Mouse (Mus musculus) adrenal gland, postnatal 10 days (tissue): ENCODE measurements at regions not wholly inside any gene's neighbourhood (a gene's known extent, or its start where the extent isn't known, plus 50 kb on each side); places are given as distances from the start of the nearest gene placed in this dataset.

Experiments used
- DNase-seq: peaks from one replicate; pipeline ENCODE4 v3.0.0; 2021; ENCODE audit warnings: mixed read lengths

- no peak for DNase-seq
Measured at GRCm38 (mm10) chr14:9191664-9192063, 525.6 kb upstream of the 4930452B06Rik start.

DNA sequence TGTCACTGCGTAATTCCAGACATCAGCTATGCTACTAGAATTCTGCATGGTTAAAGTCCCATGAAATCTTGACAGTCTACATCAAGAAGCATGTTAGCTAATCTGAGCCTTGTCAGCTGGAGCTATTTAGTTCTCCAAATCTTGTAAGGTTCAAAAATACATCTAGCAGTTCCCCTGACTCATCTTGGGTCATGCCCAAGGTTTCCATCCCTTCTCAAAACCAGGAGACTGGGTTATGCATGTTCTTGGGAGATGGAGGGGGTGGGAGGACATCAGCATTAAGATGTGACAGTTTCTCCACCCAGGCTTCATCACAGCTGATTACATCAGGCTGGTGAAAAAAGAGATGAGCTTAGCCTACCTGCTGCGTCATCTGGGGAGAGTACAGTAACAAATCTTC lies 495.3 kb upstream of the 4930452B06Rik start:
- no peak for DNase-seq

- DNase-seq: no peak
Measured at GRCm38 (mm10) chr14:9157941-9158340, 491.9 kb upstream of the 4930452B06Rik start.

GRCm38 (mm10) chr14:9150841-9151240 lies 484.8 kb upstream of the 4930452B06Rik start:
- DNase-seq: no peak

GRCm38 (mm10) chr14:9146595-9147219 lies 480.7 kb upstream of the 4930452B06Rik start:
- DNase-seq: no peak

DNA sequence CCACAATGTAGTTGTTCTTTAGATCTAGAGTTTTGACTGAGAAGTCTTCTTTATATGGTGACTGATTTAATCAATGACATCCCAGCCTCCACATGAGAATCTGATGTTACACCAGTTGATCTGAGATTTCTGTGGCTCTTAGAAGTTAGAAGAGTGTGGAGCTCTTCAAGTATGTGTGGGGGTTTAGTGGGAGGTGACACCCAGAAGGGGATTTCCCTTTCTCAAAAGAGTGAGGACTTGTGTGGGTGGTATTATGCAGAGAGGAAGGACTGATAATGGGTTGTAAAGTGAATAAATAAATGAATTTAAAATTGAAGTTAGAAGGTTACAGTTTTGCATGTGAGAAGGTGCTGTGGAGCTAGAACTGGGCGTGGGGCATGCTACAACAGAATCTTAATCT lies 439.7 kb upstream of the 4930452B06Rik start:
- no peak for DNase-seq

GRCm38 (mm10) chr14:9089625-9090326 lies 423.7 kb upstream of the 4930452B06Rik start:
- peak; percentile 2 for DNase-seq

- DNase-seq: no peak
Measured at GRCm38 (mm10) chr14:9087103-9087502, 421.1 kb upstream of the 4930452B06Rik start.

GRCm38 (mm10) chr14:9079632-9080031 lies 413.6 kb upstream of the 4930452B06Rik start:
- DNase-seq: no peak

DNA sequence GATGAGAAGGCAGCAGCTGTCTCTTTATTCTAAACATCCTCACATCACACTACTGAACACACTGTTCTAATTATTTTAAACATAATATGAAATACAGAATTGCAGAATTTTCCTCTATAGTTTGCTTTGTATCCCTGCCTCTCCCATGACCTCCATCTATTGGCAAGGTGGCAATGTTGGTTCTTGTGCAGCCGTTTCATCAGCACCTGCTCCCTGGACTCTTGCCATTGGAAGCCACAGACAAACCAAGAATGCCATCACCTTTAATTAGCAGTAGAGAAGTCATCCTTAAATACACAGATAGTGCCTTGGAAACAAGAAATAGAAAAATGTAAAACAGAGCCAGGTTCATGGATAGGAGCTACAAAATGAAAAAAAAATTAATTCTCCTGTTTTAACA lies 413.0 kb upstream of the 4930452B06Rik start:
- DNase-seq: no peak

DNA sequence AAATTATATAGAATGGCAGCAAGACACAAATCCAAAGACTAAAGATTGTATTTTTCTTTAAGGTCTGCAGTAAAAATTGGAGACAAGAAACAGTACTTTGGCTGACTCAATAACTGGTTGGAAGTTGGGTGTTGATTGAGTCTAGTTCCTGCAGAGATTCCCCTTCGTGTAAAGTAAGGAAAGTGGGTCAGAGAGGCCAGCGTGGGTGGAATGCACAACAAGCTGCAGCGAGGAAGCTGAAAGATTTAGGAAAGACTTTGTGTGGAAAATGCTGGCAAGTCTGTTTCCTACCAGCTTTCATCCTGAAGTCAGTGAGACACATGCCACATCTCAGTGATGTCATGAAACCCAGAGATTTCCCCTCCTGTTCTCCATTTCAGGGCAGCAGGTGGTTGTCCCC lies 405.1 kb upstream of the 4930452B06Rik start:
- no peak for DNase-seq

- no peak for DNase-seq
Measured at GRCm38 (mm10) chr14:9060058-9060457, 394.0 kb upstream of the 4930452B06Rik start.

GRCm38 (mm10) chr14:9028811-9029210 lies 362.8 kb upstream of the 4930452B06Rik start:
- DNase-seq: peak; percentile 2

GRCm38 (mm10) chr14:9015826-9016225 lies 349.8 kb upstream of the 4930452B06Rik start:
- no peak for DNase-seq

DNA sequence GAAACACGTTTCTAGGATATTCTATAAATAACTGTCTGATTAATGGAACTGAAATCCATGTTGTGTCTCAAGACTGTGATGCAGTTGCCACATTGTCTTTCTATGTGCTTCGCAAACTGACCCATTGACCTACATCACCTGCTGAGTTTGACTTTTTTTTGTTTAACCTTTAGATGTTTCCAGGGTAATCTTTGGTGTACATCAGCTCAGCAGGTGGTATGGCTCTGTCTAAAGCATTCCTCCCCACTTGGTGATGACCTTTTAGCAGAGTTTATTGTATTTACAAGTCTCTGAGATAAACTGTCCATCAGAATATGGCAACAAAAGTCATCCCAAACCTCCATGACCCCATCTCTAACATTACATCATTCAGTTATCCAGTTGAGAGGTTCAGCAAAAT lies 337.0 kb upstream of the 4930452B06Rik start:
- no peak for DNase-seq

DNA sequence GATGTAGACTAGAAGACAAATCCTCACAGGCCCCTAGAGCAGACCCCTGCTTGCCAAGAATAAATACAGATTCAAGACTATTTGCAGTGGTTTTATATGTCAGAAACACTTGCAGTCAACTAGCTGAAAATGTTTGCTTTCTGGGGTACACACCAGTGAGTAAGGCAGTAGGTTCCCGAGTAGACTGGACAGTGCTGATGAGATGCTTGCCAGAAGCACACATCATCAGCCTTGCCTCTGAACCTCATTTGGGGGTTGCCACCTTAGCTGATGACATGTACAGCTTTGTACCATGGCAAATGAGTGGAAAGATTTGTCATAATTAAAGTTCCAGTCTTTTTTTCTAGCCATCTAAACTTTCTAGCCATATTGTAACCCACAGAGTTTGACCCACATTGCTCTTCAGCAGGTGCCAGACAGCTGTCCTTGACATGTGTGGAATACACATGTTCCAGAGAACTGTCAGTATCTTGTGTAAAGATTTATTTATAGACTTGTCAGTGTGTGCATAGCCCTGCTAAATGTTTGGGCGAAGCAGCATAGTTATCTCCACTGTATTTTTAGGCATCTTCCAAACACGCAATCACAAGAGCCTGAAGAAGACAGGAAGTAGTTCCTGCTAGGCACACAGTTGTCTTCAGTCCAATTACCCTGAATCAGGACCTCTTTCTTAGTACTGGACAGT lies 334.5 kb upstream of the 4930452B06Rik start:
- DNase-seq: no peak

GRCm38 (mm10) chr14:8999815-9000214 lies 333.8 kb upstream of the 4930452B06Rik start:
- DNase-seq: no peak

GRCm38 (mm10) chr14:8993421-8993820 lies 327.4 kb upstream of the 4930452B06Rik start:
- DNase-seq: no peak

- DNase-seq: no peak
Measured at GRCm38 (mm10) chr14:8985086-8985793, 319.2 kb upstream of the 4930452B06Rik start.

- no peak for DNase-seq
Measured at GRCm38 (mm10) chr14:8961554-8961953, 295.5 kb upstream of the 4930452B06Rik start.

GRCm38 (mm10) chr14:8952853-8953397 lies 286.9 kb upstream of the 4930452B06Rik start:
- DNase-seq: no peak

DNA sequence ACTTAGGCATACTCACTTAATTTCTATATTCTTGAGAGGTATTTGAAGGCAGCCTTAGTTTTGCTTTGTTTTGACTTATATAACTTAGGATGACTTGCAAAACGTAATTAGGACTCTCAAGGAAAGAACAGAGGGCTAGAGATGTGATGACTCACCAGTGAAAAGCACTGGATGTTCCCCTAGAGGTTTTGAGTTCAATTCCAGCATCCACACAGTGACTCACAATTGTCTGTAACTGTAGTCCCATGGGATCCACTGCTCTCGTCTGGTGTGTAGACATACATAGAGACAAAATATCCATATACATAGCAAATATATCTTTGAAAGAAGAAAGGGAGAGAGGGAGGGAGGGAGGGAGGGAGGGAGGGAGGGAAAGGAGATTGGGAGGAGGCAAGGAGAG lies 282.7 kb upstream of the 4930452B06Rik start:
- no peak for DNase-seq
